Mouse (Mus musculus) neutrophil, adult 5-6 weeks (primary cell): ENCODE data around the gene Far2. TPM values are rescaled to one million over a fixed set of nuclear protein-coding genes. Genes with fewer than 3 reads are reported as not detected.

Source experiments
- ATAC-seq: fragments of 151-379, 151-347 bp; 2 replicates; pipeline ENCODE4 v1.8.0; 2017; ENCODE audit warnings: mild to moderate bottlenecking, moderate TSS enrichment; ENCODE audit not compliant: insufficient number of reproducible peaks, poor library complexity, low FRiP score, severe bottlenecking; ENCODE audit errors: extremely low read depth
- total RNA-seq: library from RNA; stranded (forward); fragments of 200-1000 nt; gene quantifications from 2 replicates; pipeline ENCODE4 v1.2.3, GENCODE M21; 2017

The Far2 gene
- 0.37 and 0.81 TPM in 2 replicates for total RNA-seq

- no peak for ATAC-seq
Measured at GRCm38 (mm10) chr6:148046881-148047649, at the start of gene Far2. Gene Far2 (plus strand): TSS chr6:148047259.

- ATAC-seq: no peak
Measured at GRCm38 (mm10) chr6:148000483-148000882, 46.6 kb upstream of the Far2 start.

GRCm38 (mm10) chr6:148001071-148001470 is 46.0 kb upstream of the Far2 start:
- no peak for ATAC-seq

GRCm38 (mm10) chr6:148006118-148006837 is 40.8 kb upstream of the Far2 start:
- no peak for ATAC-seq

GRCm38 (mm10) chr6:148040759-148041158 is 6.3 kb upstream of the Far2 start:
- ATAC-seq: no peak

GRCm38 (mm10) chr6:148047650-148047988 is 560 bp downstream of the Far2 start:
- no peak for ATAC-seq

GRCm38 (mm10) chr6:148063131-148063530 is 16.1 kb downstream of the Far2 start:
- no peak for ATAC-seq

- no peak for ATAC-seq
Measured at GRCm38 (mm10) chr6:148066267-148066666, 19.2 kb downstream of the Far2 start.

- no peak for ATAC-seq
Measured at GRCm38 (mm10) chr6:148068786-148069185, 21.7 kb downstream of the Far2 start.

- ATAC-seq: no peak
Measured at GRCm38 (mm10) chr6:148073599-148073998, 26.5 kb downstream of the Far2 start.

- ATAC-seq: no peak
Measured at GRCm38 (mm10) chr6:148074211-148074864, 27.3 kb downstream of the Far2 start.

GRCm38 (mm10) chr6:148083864-148084263 is 36.8 kb downstream of the Far2 start:
- no peak for ATAC-seq

GRCm38 (mm10) chr6:148084403-148084802 is 37.3 kb downstream of the Far2 start:
- ATAC-seq: no peak

- no peak for ATAC-seq
Measured at GRCm38 (mm10) chr6:148097039-148097438, 50.0 kb downstream of the Far2 start.

GRCm38 (mm10) chr6:148101977-148102376 is 54.9 kb downstream of the Far2 start:
- no peak for ATAC-seq

GRCm38 (mm10) chr6:148102434-148102833 is 55.4 kb downstream of the Far2 start:
- no peak for ATAC-seq

- ATAC-seq: no peak
Measured at GRCm38 (mm10) chr6:148104212-148104611, 57.2 kb downstream of the Far2 start.

- peak; percentile 57; the same call in 1 of the 2 replicates for ATAC-seq
Measured at GRCm38 (mm10) chr6:148105722-148106268, 58.7 kb downstream of the Far2 start.

GRCm38 (mm10) chr6:148108741-148109472 is 61.8 kb downstream of the Far2 start:
- no peak for ATAC-seq
